Mouse (Mus musculus): ENCODE measurements around the gene Shoc2. TPM values are rescaled to one million over a fixed set of nuclear protein-coding genes. Genes with fewer than 3 reads are reported as not detected.

Shoc2 gene
- polyA plus RNA-seq, 1 experiment from 2014 or later = 65.6 TPM

DNA sequence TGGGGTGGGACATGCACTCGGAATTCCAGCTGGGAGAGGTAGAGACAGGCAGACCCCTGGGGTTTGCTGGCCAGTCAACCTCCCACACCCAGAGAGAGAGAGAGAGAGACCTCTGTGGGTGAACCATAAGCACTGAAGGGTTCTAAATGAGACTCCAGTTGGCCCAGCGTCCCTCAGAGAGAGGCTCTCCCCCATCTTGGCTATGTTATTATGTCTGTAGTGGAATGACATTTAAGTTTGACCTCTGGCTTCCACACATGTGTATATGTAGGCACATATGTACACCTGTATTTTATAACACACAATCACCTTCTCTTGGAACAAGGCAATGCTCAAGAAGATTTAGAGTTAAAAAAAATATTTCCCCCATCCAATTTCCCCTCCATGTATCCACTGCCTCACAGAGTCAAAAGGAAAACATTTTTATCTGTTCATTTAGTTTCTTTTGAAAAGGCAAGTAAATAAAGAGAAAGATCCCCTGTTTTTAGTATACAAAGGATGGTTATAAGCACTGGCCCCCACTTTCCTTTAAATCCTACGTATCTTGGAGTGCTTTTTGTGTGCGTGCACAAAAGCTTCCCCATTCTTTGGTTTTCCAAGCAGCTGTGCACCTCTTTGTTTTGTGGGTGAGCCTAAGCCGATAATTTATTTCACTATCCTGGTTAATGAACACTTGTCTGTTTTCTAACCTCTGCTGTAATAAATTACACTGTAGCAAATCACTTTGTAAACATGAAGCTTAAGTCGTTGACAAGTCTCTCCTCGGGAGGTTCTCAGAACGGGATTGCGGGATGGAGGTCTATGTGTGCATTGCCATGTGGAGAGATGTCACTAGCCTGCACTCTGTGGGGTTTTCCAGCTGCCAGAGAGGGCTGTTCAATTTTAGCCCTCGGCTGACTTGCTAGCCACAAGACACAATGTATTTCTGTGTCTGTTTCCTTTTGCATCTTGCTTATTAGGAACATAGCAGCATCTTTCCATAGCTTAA, 132.6 kb downstream of the Shoc2 start:
- in situ Hi-C loops (cut with MboI; ENCODE audit: low pct_unique_long_range_greater_than_20kb) = no loop called here
- DNase-seq (ENCODE audit: low read depth, low spot score) (no peak), ATAC-seq (no peak)
- peaks cover 74% of the 10 kb centered on the region for H3K27me3 ChIP-seq
- ChIA-PET POLR2A (no interaction called here), CTCF (no interaction called here)
- TF ChIP-seq CTCF (IDR thresholded peaks at IDR 0.05) = no peak

DNA sequence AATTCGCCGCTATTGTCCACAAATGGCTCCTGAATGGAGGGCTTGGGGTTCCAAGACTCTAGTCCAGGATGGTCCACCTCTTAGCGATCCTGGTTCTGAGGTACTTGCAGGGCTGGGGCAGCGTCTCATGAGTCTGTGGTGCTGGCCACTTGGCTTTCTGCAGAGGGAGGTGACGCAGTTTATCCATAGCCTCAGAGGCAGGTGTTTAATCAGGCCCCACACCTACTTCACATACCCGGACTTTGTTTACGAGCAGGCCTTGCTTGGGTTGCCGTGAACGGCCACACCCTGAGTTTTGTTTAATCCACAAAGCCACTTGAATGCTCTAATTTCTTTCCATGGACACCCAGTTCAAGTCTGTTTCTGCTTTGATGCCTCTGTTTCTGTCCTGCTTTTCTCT, 137.2 kb downstream of the Shoc2 start:
- POLR2A ChIA-PET = no interaction called here
- CTCF ChIA-PET = no interaction called here
- peaks cover 80% of the 10 kb centered on the region for H3K27me3 ChIP-seq
- no peak for DNase-seq (ENCODE audit: low read depth, low spot score)
- in situ Hi-C loops (cut with MboI; ENCODE audit: low pct_unique_long_range_greater_than_20kb) = no loop called here
- no peak for ATAC-seq
- no peak for TF ChIP-seq CTCF (IDR thresholded peaks at IDR 0.05)

DNA sequence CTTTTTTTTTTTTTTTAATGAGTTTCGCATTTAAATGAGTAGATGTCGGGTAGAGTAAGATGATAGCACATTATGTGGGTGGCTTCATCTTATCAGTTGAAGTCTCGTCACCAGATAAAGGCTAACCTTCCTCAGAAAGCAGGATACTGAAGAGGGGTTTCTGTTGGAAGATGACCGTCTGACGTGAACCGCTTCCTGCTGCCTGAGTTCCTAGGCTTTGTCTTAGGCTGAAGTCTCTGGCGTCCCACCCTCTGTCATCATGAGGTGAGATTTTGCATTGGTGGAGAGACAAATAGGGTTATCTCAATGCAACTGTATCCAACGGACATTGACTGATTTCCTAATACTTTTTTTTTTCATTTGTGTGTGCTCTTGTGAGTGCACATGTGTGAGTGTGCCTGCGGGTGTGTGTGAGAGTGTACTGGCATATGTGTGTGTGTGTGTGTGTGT, 137.6 kb downstream of the Shoc2 start:
- no peak for TF ChIP-seq CTCF (IDR thresholded peaks at IDR 0.05)
- ChIA-PET CTCF (no interaction called here), POLR2A (no interaction called here)
- ATAC-seq (no peak), DNase-seq (ENCODE audit: low read depth, low spot score) (no peak)
- H3K27me3 ChIP-seq = peaks cover 75% of the 10 kb centered on the region
- in situ Hi-C loops (cut with MboI; ENCODE audit: low pct_unique_long_range_greater_than_20kb) = no loop called here

Other genes starting within 250 kb of the Shoc2 start
- gene Pdcd4, start 52.1 kb upstream of the Shoc2 start, polyA plus RNA-seq (2021) = 101 TPM
- gene Bbip1, start 321 bp downstream of the Shoc2 start, polyA plus RNA-seq (2021) = 53.0 TPM
- 0.10 TPM for gene Adra2a, start 99.8 kb downstream of the Shoc2 start, polyA plus RNA-seq (2021)

Measured in Patski (cell line).